Mouse (Mus musculus) cerebral cortex, adult 2 months (tissue): Measurements from ENCODE around the gene Dnajc25.

Experiments
- WGBS: fragments of 180-500 bp; shearing (Covaris S2); methylation state at CpG from one replicate; pipeline ENCODE4 v1.1.7; 2018; 5-methylcytosine and 5-hydroxymethylcytosine counted together

Gene Dnajc25

DNA sequence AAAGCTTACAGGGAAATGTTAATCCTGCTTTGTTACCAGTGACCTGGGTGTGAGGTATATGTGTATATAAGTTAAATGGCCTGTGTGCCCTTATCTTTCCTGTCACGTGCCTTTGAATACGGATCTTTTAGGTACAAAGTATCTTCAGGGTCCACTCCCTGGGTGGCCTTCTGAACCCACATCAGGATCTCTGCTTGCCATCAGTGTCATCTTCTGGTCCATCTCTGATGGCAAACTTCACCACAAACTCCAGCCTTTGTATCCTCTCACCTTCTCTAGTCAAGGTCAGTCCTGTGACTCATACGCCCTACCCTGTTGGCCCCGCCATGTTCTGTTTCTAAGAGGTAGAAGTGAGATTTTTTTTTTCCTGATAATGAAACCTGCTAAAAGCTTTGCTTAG lies at the start of gene Dnajc25:
Gene Dnajc25 (plus strand): TSS at position 301 of the 400 bp plus-strand sequence.
- WGBS, result 98% methylated on average over 4 of the region's 4 CpGs

DNA sequence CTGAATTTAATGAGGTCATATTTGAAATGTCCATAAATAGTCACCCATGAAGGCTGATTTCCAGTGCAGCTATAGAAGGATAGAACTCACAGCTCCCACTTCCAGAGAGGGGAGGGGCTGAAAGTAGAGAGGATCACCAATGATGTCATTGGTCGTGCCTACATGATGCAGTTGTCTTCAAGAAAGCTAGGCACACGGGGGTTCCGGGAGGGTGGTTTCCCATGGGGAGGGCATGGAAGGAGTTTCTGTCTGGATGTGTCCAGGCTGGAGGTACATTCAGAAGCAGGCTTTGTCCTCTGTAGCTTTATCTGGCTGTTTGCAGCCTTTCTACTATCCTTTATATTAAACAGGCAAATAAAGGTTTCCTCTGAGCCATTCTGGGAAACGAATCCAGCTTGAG lies 46.5 kb upstream of the Dnajc25 start:
- 64% methylated on average over 4 of the region's 4 CpGs for WGBS

DNA sequence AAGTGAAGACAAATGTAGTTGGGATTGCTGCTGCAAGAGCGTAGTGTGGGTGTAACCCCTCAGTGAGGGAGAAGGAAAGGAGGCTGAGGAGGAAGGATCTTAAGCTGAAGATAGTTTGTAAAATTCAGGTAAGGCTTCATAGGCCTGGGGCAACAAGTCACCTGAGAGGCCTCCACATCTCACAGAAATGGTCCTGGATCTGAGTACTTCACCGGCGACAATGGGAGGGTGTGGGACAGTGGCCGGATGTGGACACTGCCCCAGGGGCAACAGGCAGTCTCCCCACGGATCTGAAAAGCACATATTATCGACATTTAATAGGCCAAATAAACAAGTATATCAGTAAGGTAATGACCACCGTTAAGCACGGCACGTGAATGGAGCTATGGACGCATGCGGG lies 42.2 kb upstream of the Dnajc25 start:
- 92% methylated on average over 11 of the region's 11 CpGs for WGBS

DNA sequence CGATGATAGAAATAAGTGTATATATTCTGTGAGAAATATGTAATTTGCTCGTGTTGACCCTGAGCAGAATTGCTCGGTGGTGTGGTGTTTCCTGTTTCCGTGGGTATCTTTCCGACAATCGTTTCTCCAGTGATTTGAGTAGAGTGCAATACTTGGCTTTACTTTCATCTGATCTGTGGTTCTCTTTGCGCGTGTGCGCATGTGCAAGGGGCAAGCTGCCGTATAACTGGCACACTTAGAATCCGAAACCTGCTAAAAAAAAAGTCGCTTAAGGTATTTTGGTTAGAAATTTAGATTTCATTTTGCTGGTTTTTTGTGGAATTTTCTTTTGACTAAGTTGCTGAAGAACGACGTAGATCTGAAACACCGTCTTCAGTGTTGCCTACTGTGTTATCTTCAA lies 33.1 kb upstream of the Dnajc25 start:
- WGBS, result 75% methylated on average over 15 of the region's 15 CpGs

DNA sequence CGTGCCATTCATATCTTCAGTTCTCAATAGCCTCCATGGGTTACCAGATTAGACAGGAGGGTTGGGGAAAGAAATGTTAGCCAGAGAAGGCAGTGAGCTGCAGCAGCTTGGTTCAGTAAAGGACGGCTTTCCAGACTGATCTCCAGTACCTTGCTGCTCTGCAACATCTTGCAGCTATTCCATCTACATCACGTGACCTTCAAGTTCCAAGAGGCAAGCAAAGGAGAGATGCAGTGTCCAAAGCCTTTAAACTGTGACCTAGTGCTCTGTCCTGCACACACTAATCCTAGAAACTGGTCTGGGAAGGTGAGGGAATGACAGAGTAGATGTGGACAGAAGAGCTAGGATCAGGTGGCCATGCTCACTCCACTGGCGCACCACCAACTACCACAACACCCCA lies 31.6 kb upstream of the Dnajc25 start:
- 97% methylated on average over 4 of the region's 4 CpGs for WGBS

DNA sequence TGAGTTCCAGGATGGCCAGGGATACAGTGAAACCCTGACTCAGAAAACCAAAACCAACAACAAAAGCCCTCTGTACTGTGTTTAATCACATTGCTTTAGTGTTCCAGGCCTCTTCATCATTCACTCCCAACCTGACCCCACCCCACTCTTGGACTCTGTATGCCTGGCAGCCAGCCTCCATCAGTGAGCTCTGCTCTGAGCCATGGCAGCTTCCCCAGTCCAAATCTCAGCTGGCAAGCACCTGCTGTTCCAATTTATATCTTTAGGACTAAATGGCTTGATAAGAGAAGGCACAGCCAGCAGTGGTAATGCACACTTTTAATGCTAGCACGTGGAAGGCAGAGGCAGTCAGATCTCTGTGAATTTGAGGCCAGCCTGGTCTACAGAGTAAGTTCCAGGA lies 29.7 kb upstream of the Dnajc25 start:
- 62% methylated on average over 1 of the region's 1 CpGs for WGBS

DNA sequence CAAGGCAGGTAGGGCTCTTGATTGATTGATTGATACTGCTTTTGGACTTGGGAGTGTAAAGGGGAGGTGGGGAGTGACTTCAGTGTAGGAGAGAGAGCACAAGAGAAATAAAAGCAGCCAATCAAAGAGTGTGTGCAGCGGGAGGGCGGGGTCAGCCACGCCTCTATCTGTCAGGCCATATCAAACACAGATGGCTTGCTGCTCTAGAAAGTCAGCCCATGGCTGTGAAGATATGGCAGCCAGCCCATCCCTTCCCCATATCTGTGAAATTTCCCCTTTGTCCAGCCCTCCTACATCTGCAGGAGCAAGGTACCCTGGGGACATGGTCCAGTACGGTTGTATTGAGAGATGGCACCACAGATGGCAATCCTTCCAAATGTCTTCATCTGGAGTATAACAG lies 24.2 kb upstream of the Dnajc25 start:
- 81% methylated on average over 4 of the region's 4 CpGs for whole genome bisulfite sequencing

DNA sequence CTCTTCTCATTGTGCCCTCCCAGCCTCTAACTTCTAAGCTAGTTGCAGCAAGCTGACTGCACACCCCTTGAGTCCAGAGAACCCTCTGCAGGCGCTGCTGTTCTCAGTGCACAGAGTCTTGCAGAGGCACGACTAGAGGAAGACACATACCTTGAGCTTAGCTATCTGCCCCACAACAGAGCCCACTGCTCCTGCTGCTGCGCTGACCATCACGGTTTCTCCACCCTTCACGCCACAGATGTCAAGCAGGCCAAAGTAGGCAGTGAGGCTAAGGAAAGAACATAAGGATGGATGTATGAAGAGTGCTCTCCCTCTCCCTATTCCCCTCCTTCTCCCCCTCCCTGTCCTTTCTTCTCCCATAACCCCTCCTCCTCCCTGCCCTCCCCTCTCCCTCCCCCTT lies 19.2 kb upstream of the Dnajc25 start:
- 92% methylated on average over 5 of the region's 5 CpGs for WGBS

DNA sequence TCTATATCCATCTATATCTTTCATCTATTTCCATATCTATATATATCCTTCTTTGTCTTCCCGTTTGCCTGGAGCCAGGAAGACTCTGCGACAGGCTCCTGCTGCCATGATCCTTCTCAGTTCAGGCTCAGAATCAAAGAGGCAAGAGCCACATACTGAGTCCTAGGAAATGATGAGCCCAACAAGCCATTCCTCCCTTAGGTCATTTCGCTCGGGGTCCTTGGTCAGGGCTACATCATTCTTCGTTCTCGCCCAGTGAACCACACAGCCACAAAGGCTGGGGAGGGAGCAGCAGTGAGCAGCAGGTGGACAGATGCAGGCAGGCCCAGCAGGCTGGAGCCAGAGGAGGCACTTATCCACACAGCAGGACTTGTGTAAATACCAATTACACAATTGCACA lies 13.4 kb upstream of the Dnajc25 start:
- 75% methylated on average over 6 of the region's 6 CpGs for WGBS

DNA sequence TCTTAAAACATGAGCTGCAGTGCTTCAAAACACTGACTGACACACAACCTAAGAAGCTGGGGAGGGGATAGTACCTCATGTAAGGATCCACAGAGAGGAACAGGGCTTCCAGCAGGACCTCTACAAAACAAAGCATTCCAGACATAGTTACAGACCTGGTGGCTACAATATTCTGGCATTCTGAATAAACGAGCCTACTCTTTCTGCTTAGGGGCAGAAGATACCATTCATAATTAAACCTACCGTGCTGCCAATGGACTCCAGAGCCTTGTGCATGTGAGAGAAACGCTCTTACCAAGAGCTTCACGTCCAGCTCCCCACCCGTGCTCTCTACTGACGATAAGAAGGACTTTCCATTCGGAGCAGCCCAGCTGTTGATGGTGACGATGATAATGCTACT lies 12.1 kb upstream of the Dnajc25 start:
- 91% methylated on average over 8 of the region's 8 CpGs for WGBS

DNA sequence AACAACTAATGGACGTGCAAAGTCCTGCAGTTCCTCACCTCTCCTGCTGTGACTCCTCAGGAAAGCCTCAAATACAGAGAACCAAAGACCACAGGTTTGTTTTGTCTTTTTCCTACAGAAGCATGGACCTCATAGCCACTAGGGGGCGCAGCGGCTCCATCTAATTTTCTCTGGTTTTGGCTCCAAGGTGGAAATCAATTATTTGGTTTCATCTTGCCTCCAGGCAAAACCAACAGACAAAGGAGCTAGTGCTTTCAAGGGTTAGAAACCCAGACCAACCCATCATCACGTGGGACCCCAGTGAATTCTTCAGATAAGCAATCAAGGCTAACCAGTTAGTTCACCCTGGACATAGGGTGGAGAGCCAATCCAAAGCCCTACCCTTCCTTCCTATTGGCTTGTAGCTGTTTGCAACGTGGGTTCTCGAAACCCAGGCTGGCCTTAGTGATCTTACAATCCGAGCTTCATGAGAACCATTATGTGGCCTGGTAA lies 9.7 kb upstream of the Dnajc25 start:
- WGBS, result 24% methylated on average over 7 of the region's 7 CpGs

DNA sequence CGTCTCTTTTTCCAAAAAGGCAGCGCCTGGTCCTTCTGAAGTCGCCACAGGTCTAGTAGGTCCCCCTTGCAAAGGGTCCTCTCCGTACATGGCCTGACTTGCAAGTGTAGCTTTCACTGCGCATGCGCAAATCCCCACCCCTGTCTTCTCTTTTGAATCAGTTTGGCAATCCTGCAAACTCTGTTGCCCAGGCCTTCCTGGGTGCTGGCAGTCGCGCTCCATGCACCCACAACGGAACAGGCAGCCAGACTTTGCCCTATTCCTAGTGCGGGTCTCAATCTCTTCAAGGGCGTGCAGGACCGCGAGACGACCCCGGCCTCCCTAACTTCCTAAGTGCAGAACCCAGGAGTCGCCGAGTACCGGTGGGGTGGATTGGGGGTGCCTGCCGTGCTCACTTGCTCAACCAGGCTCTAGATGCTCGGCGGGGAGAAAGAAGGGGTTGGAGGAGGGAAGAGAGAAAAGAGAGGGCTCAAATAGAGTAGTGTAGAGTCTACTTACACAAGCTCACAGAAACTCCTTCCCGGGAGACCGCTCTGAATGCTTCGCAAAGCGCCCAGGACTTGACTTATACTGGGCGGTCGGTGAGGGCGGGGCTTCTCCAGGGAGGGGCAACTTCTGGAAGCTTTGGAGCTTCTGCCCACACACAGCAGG lies 8.2 kb upstream of the Dnajc25 start, which contains the start of gene Ptgr1:
Gene Ptgr1 (minus strand): TSS at position 580 of the 651 bp plus-strand sequence.
- WGBS, result 2% methylated on average over 28 of the region's 28 CpGs

DNA sequence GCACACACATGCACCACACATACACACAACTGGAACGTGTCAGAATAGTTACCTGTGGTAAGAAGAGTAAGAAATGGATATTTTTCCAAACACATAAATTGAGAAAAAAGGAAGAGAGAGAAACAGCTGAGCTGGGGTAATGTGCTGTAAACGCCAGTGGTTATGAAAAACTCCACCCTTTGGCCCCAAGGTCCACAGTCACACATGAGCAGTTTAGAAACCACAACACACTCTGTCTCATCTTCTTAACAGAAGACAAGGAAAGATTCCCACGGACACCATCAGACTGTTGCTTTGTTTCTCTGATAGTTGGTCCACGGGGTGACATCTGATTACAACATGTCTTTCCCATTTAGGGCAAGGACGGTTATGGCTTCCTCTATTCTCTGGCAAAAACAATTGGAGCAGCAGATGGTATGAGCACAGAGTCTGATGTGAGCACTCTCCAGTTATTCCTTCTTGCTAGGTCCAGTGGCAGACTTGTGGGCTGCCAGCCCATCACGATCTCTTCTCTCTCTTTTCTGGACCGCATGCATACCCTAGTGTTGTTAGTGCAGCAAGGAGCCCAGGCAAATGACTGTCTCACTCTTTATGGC lies 5.5 kb upstream of the Dnajc25 start:
- WGBS, result 71% methylated on average over 7 of the region's 7 CpGs

DNA sequence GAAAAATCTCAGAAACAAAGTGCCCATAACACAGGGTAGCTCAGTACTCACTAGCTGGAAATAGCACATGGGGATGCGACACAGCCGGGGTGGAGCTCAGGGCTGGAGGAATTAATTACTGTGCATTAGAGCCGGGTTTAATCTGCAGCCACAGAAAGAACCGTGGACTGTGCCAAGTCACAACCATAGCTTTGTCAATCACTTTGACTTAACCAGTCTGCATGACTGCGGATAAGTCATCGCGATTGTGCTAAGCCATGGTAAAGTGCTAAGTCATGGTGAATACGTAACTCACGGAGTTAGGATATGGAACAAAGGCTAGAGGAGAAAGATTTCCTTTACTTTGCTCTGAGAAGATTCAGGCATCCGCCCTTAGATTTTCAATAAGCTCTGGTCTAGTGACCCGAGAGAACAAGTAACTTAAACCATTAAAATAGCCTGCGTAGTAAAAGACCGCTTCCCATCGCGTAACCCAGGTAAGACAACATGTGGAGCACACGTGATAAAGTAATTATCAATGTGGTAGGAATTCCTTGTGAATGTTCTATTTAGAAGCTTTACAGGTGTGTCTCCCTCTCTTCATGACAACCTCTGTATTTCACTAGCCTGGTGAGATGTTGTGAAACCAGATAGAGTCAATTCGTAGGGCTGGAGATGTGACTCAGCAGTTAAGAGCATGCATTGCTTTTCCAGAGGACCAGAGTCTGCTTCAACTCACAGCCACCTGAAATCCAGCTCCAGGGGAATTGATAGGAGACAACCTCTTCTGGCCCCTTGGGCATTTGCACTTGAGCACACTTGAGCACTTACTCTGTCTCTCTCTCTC lies 4.0 kb upstream of the Dnajc25 start:
- WGBS, result 78% methylated on average over 17 of the region's 17 CpGs

DNA sequence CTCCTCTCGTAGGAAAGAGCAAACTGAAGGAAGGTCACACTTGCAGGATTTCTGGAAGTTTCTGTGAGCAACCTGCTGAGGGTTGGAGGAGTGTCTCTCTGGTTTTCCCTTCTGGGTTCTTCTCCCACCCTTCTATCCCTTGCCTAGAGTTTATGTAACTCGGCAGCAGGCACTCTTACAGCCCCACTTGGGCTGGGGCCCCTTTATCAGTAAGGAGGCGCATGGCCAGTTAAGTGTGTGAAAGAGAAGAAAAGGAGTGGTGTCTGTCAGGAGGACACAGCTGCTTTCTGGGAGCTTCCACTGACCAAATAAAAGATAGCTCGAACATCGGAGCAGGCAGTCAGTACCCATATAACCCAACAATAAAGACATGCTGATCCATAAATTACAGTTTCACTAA lies 2.7 kb upstream of the Dnajc25 start:
- 83% methylated on average over 5 of the region's 5 CpGs for WGBS

DNA sequence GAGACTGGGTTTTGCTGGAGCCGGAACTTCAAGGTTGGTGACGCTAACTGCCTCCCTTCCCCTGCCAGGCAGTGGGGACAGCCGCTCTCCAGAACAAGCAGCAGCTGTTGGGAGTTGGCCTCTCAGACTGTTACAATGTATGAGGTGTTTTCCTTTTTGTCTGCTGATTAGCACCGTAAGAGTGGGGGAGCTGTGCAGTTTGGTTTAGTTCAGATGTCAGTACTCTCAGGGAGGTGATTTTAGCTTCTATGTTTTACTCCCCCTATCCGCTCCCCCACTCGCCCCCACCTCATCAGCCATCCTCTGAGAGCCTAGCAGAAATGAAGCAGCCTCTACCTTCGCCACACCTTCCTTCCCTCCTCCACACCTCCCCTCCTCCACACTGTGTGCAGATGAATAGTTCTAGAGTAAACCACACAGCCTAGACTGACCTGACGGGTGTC lies 410 bp downstream of the Dnajc25 start:
- 75% methylated on average over 8 of the region's 8 CpGs for WGBS

DNA sequence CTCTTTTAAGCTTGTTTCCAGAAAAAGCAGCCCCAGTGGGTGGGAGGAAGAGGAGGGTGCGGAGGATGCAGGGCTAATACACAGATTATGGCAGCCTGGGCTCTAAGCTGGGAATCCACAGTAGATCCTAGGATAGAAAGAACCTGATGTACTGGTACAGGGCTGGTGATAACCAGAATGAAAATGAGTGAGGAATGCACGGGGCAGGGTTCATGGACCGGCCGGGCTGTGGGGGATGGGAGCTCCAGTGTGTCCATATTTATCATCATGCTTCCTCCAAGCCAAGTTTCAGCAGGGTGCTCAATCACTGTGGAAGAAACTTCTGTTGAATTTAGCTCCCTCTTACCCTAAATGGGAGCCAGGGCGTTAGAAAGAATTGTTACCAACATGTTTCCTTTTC lies 2.2 kb downstream of the Dnajc25 start:
- 78% methylated on average over 5 of the region's 5 CpGs for WGBS

DNA sequence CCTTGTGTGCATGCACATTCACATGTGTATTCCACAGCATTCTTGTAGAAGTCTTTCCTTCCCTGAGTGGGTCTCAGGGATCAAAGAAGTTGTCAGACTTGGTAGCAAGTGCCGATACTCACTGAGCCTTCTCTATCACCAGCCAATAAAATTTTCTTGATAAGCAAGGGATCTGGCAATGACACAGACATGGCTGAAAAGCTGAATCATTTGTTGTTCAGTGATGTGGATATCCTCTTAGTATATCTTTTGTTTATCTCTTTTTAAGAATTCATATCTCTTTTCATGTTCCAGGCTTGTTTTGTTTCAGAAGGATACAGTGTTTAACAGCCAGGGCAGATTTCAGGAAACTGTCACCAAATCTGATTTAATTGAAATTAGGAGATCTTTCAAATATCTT lies 3.8 kb downstream of the Dnajc25 start:
- whole genome bisulfite sequencing, result 85% methylated on average over 1 of the region's 1 CpGs

DNA sequence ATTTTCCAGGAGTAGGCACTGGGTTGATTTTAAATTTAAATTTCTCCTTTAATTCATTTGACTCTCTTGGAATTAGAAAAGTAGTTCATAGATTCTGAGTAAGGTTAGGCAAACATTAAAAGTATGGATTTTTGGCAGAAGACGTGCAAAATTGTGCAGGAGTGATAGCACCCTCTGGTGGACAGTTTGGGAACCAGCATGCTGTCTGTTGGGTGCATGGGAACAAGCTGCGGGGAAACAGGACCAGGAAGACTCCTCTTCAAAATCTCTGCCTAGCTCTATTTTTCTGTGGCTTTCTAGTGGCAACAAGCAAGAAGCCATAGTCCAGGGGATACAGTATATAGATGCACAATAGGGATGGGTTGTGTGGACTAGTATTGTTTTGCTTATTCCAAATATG lies 4.8 kb downstream of the Dnajc25 start:
- 3% methylated on average over 2 of the region's 2 CpGs for WGBS

DNA sequence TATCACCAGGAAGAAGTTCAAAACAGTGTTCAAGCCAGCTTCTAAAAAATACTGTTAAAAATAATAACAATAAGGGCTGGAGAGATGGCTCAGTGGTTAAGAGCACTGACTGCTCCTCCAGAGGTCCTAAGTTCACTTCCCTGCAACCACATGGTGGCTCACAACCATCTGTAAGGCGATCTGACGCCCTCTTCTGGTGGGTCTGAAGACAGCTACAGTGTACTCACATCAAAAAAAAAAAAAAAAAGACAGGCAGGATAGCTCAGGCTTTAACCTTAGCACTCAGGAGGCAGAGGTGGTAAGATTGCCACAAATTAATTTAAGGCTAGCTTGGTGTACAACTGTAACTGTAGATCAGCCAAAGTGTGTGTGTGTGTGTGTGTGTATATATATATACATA lies 5.8 kb downstream of the Dnajc25 start:
- WGBS, result 2% methylated on average over 2 of the region's 2 CpGs

DNA sequence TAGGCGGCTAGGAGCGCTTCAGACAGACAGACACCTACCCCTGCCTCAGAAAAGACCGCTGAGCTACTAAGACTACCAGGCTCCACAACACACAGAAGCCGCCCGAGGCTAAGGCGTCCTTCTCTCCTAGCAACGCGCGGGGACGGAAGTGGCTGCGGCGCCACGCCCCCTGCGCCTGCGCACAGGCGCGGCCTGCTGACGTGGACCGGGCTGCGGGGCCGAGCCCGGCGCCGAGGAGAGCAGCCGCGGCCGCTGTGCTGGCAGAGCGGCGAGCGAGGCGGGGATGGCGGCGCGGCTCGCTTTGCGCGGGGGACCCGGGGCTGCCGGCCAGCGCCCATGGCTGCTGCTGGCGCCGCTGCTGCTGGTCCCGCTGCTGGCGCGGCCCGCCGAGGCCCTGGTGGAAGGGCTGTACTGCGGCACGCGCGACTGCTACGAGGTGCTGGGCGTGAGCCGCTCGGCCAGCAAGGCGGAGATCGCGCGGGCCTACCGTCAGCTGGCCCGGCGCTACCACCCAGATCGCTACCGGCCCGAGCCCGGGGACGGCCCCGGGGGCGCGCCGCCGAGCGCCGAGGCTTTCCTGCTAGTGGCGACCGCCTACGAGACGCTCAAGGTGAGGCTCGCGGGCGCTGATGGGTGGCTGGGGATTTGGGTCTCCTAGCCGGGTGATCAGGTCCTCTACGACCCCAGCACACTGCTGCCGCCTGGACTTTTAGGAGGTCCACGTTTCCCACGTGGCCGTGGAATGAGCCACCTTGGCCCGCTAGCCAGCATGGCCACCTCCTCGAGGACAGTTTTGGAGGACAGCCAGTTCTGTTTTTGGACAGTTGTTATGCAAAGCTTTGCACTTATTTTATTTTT lies 8.3 kb downstream of the Dnajc25 start, which contains the start of gene Gm20503:
Gene Gm20503 (plus strand): TSS at position 263 of the 858 bp plus-strand sequence.
- WGBS, result 1% methylated on average over 89 of the region's 89 CpGs

DNA sequence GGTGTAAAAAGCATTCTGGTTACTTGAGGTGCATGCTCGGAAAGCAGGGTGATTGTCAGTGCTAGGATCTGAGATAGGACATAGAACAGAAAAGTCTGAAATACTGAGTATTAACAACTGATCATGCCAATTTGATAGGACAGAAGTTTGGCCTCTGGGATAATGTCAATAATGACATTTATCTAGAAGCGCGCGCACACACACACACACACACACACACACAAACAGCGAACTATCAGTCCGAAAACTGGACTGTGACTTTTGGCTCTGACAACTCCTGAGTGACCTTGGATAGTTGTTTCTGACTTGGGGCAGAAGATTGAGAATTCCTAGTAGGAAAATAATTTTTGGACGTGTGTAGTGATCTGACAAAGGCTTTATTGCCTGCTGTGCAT lies 8.9 kb downstream of the Dnajc25 start:
- WGBS, result 26% methylated on average over 7 of the region's 7 CpGs
